Mouse (Mus musculus): ENCODE data around the gene Sec14l1.

- TF ChIP-seq CTCF (IDR thresholded peaks at IDR 0.05; ENCODE audit: control insufficient read depth, insufficient read depth, insufficient replicate concordance, low read depth, low read length) (no peak), POLR2A (IDR thresholded peaks at IDR 0.05; ENCODE audit: control insufficient read depth, low read depth, low read length) (no peak)
Observed at GRCm38 (mm10) chr11:117207436-117207835, 92.5 kb downstream of the Sec14l1 start.

Data from testis, adult 2 months (tissue).